Mouse (Mus musculus) heart, postnatal 4 days (tissue): ENCODE data around the gene C2cd4a. TPM values are rescaled to one million over a fixed set of nuclear protein-coding genes. Genes with fewer than 3 reads are reported as not detected.

Experiments used
- DNase-seq: peaks from one replicate; pipeline ENCODE4 v3.0.0; 2021
- total RNA-seq, 2 experiments: library from RNA; stranded (reverse); gene quantifications; 2 replicates each; pipeline ENCODE4 v1.2.3; 2021

The C2cd4a gene
- not detected for total RNA-seq

DNA sequence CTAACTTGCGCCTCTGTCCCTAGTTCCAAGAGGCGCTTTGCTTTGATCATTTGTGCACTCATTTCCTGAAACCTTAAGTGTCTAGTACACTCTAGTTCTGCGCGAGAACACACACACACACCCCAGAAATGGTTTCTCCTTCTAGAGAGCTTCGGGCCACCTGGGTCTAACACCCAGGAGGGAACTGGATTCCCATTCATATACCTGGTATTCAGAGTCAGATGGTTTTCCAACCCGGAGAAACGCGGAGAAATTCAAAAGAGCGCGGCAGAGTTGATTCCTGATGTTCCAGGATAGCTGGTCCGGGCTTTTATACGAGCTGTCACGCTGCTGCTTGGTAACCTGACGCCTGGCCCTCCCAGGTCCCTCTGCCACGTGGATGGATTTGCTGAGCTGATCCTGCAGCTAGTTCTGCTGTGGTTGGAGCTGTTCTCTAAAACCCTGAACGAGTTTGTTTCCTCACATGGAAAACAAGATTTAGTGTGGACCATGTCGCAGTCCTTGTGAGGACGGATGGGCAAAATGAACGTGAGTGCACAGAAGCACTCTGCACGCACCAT, at the start of gene C2cd4a:
C2cd4a (minus strand) TSS at position 285 of the 560 bp plus-strand sequence.
- DNase-seq, result peak; percentile 47

- DNase-seq, result no peak
These were observed 46.2 kb upstream of the C2cd4a start for GRCm38 (mm10) chr9:67878197-67878769.

DNA sequence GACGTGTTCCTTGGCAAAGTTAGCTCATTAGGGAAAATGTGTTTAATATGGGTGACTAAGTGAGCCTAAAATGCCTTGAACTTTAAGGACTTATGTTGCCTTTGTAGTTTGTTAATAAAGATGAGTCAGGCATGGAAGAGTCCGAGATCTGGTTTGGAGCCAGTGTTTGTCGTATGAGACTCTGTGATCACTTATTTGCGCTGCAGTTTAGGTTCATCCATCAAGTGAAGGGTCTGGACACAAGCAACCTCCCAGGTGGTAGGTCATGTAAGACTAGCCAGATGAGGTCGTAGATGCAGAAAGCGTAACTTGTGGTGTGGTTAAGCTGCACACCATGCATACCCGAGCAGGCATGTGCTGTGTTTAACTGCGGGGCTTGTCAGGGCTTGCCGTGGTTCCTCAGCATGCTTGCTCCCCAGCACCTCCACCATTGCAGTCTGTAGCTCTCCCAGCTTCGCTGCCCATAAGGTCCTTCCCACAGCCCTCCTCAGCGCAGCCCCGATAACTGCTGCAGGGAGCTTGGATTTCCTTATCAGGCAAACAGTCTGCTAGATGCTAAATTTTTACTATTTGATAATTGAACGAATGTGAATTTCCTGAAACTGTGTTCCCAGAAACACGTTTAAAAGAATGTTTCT, 45.1 kb upstream of the C2cd4a start:
- no peak for DNase-seq

- DNase-seq, result peak; percentile 56
These were observed 43.2 kb upstream of the C2cd4a start for GRCm38 (mm10) chr9:67875337-67875736.

DNA sequence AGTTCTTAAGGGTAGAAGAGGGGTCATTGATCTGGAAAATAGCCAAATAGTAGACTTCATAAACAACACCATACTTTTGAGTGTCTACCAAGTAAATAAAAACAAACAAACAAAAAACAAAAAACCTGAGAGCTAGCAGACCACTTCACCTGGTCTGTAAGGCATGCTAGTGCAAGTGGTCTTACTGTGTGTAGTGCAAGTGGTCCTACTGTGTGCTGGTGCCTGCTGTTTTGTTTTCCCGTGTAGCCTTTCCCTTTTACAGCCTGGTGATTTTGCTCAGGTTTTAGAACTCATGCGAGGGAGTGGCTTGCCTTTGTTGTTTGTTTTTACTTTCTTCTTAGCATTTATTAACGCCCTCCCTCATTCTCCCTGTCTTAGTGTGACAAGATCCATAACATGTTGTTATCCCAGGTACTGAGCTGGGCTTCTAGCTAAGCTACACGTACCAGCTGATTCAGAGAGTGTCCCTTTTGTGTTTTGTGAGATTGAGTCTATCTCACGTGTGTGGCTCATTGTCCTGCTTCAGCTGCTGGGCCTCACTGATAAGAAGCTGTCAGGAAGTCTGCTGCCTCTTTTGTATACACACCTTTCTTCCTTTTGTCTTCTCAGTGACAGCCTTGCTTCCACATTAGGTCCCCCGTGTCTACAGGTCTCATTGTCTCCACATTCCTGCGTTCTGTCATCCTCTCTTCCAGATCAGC, 42.5 kb upstream of the C2cd4a start:
- DNase-seq, result no peak

GRCm38 (mm10) chr9:67869691-67870450, 37.7 kb upstream of the C2cd4a start:
- peak; percentile 10 for DNase-seq

GRCm38 (mm10) chr9:67867411-67867810, 35.3 kb upstream of the C2cd4a start:
- DNase-seq, result no peak

- no peak for DNase-seq
These were observed 33.3 kb upstream of the C2cd4a start for GRCm38 (mm10) chr9:67865411-67865810.

DNA sequence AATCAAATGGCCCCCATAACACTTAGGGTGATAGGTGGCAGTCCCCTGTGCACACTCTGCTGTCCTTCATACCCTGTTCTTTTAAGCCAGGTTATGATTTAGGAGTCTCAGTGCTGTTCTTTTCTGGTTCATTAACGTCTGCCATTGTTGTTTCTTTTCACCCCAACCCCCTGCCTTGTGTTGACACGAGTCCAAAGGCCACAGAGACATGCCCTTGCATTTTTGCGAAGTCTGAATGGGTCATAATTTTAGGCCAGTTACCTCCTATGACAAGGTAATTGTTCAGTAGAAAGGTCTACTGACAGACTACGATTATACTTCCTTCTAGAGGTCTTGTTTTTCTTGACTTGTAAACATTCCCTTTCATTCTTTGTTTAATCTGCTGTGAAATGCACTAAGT, 31.9 kb upstream of the C2cd4a start:
- DNase-seq, result no peak

GRCm38 (mm10) chr9:67863332-67863731, 31.2 kb upstream of the C2cd4a start:
- no peak for DNase-seq

- DNase-seq, result no peak
These were observed 28.1 kb upstream of the C2cd4a start for GRCm38 (mm10) chr9:67860273-67860672.

- peak; percentile 35 for DNase-seq
These were observed 19.0 kb upstream of the C2cd4a start for GRCm38 (mm10) chr9:67851150-67851549.

DNA sequence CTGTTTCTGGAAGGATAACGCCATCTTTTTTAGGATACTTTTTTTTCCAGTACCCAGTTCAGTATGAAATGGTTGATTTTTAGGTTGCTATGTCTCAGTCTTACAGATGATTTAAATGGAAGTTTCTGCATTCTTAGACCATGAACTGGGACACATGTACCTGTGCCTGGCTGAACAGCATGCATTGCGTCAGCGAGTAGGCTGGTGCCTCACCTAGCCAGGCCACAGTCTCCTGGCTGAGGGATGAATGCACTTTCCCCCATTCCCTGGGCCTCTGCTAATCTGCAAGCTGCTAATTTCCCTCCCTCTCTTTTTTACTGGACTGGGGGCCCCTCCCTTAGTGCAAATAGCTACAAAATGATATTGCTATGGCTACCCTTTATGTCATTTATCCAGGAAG, 17.7 kb upstream of the C2cd4a start:
- DNase-seq, result no peak

- no peak for DNase-seq
These were observed 17.3 kb upstream of the C2cd4a start for GRCm38 (mm10) chr9:67849397-67849796.

DNA sequence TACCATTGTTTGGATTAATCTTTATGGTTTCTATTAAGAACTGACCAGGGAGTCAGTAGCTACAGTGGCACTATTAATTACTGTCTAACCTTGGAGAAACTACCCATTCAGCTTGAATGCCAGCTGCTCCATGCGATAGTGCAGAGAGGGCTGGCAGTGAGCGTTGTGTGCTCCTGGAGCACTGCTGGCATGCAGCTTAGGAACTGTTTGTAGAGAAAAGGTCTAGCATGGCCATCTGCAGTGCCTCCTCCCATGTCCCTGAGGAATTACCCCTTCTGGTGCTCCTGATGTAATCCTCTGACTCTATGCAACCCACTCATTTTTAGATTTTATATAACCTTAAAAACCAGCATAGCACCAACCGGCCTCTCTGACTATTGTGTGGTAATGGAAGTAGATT, 15.5 kb upstream of the C2cd4a start:
- no peak for DNase-seq

DNA sequence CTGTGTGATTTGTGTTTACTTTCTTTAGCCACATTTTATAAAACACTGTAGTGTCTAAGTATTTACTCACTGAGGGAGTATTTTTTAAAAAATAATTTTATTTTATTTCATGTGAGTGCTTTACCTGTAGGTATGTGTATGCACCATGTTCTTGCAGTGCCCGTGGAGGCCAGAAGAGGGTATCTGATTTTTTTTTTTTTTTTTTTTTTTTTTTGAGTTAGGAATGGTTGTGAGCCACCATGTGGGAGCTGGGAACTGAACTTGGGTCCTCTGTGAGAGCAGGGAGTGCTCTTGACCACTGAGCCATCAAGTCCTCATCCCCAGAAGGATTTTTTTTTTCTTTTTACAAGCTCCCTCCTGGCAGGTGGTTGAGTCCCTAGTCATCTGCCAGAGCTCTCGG, 14.0 kb upstream of the C2cd4a start:
- DNase-seq, result no peak

- no peak for DNase-seq
These were observed 13.5 kb upstream of the C2cd4a start for GRCm38 (mm10) chr9:67845648-67846047.

DNA sequence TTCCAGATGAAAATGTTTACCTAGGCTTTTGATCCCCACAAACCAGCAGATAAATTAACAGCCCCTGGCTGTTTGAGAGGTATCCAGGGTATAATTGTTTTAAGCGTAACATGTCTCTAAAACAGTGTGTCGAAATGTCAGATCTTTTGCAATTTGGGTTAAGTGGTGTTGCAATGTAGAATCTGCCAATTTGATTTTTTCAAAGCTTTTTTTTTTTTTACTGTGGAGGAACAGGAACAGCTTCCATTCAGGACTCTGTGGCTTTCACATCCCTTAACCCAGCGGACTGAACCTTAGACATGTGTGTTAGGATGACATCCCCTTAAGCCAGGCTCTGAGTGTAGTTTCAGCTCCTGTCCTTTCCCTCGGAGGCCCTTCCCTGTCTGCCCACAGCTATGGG, 12.9 kb upstream of the C2cd4a start:
- no peak for DNase-seq

GRCm38 (mm10) chr9:67842797-67843196, 10.7 kb upstream of the C2cd4a start:
- no peak for DNase-seq

DNA sequence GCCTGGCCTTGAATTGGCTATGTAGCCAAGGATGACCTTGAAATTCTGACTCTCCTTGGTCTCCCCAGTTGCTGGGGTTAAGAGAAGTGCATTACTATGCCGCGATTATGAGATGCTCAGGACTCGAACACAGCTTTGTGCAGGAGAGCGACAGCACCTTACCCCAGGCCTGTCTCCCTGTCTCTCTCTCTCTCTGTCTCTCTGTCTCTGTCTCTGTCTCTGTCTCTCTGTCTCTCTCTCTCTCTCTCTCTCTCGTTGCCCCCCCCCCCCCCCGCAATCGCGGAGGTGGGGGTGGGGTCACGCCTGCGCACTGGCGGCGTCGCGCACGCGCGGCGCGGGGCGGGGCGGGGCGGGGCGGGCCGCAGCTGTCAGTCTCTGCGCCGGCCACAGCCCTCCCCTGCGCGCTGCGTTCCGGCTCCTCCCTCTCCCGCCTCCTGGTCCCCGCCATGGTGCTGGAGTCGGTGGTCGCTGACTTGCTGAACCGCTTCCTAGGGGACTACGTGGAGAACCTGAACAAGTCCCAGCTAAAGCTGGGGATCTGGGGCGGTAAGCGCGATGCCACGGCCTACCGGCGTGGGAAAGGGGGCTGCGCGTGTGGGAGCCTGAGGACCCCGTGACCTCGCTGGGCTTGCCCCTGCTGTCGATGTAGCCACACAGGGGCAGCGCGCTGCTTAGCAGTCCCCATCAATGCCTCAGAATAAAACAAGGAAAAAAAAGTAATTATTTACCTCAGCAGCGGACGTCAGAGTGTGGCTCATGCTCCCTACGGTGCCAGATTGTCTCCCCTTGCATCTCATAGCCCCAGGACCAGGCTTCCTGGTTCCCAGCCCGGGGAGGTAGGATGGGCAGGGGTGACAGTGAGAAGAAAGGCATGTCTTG, 8.1 kb upstream of the C2cd4a start, which contains the start of gene Vps13c:
Vps13c (plus strand) TSS at position 416 of the 879 bp plus-strand sequence.
- peak; percentile 85 for DNase-seq

GRCm38 (mm10) chr9:67837311-67837710, 5.2 kb upstream of the C2cd4a start:
- DNase-seq, result no peak

GRCm38 (mm10) chr9:67834535-67834934, 2.4 kb upstream of the C2cd4a start:
- DNase-seq, result no peak
